13 mouse cellular contexts compared by ENCODE assay signal in the genomic region with DNA sequence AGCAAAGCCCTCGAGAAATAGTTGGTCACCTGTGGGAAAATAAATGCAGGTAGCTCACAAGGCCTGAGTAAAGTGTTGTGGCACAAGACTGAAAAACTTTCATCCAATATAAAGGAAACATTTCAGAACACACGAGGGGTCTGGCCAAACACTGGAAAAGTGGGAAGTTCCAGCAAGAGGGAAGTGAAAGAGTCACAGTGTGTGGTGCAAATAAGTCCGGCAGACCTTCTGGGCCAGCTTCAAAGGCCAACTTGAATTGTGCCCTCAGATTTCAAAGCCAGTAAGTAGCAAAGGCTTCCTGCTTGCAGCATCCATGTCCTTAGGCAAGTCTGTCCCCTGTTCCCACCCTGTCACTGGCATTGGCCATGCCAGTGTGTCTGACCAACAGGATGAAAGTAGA.
"Had no signal": no experiment of that assay in that cellular context is flagged by ENCODE, and none has a peak within 500 bp of the region (broad histone marks: within the 10 kb centered on the region; RNA-seq: fewer than 3 reads in every experiment).

No protein-coding gene starts in this region.

- H3K36me3 ChIP-seq: kidney, embryonic 15.5 days; limb, embryonic 15.5 days; liver, embryonic 12.5 days; midbrain, embryonic 13.5 days had no signal

- H3K4me1 ChIP-seq: kidney, embryonic 15.5 days; limb, embryonic 15.5 days; liver, embryonic 12.5 days had no signal

- H3K4me3 ChIP-seq: kidney, embryonic 15.5 days; limb, embryonic 15.5 days; liver, embryonic 12.5 days; midbrain, embryonic 13.5 days had no signal

- H3K9ac ChIP-seq: kidney, embryonic 15.5 days; limb, embryonic 15.5 days; liver, embryonic 12.5 days; lung, embryonic 14.5 days; midbrain, embryonic 13.5 days had no signal

- H3K27ac ChIP-seq: kidney, embryonic 15.5 days; limb, embryonic 15.5 days; liver, embryonic 12.5 days; midbrain, embryonic 13.5 days; stomach, postnatal 0 days had no signal

- H3K4me2 ChIP-seq: kidney, embryonic 15.5 days; limb, embryonic 15.5 days; liver, embryonic 12.5 days; lung, embryonic 14.5 days; midbrain, embryonic 13.5 days had no signal

- DNase-seq: kidney, adult 2 months; kidney, postnatal 14 days; layer of hippocampus, postnatal 36 days; lung, embryonic 14.5 days; lung, postnatal 14 days; right cerebral cortex, postnatal 14 days; thymus, postnatal 4 days had no signal

- ATAC-seq: intestine, embryonic 16.5 days; liver, embryonic 12.5 days; midbrain, embryonic 13.5 days had no signal

- H3K27me3 ChIP-seq: kidney, embryonic 15.5 days; midbrain, embryonic 13.5 days had no signal

- H3K9me3 ChIP-seq: kidney, embryonic 15.5 days; limb, embryonic 15.5 days; liver, embryonic 12.5 days; midbrain, embryonic 13.5 days had no signal
